Mouse (Mus musculus): ENCODE data around the gene Pum1. TPM values are rescaled to one million over a fixed set of nuclear protein-coding genes. Genes with fewer than 3 reads are reported as not detected.
"Not testable (repeated sequence)": the region's sequence is repeated elsewhere in the genome, so short reads cannot be mapped to it uniquely, and the experiment has no call there.

Pum1 gene
- 52.7 and 54.3 TPM in 2 replicates for polyA plus RNA-seq (2015; fragmentation: Nextera tagmentation; extraction: Ambion mirVana)

GRCm38 (mm10) chr4:130662979-130663725, at the start of gene Pum1:
Pum1 (plus strand) TSS chr4:130663321.
- peak; percentile 93 for ATAC-seq (replicated peaks; ENCODE audit: extremely low read depth, insufficient read depth, low FRiP score)
- Histone ChIP-seq H3K4me1 (ENCODE audit: control insufficient read depth, insufficient read depth, low read length) (peaks cover 21% of the 10 kb centered on the region), H3K27ac (ENCODE audit: low read length) (peak within 1 kb of the TSS; percentile 95), H3K27me3 (ENCODE audit: control insufficient read depth, insufficient read depth, low read length) (no peaks in the 10 kb centered on the region), H3K36me3 (ENCODE audit: control insufficient read depth, insufficient read depth) (no peaks in the 10 kb centered on the region), H3K9me3 (replicated peaks; ENCODE audit: control insufficient read depth, low read length) (no peaks in the 10 kb centered on the region), H3K9ac (ENCODE audit: low read length) (peak within 1 kb of the TSS; percentile 86), H3K4me2 (ENCODE audit: low read depth, low read length) (peak within 1 kb of the TSS; percentile 70), H3K4me3 (ENCODE audit: low read length) (peak within 1 kb of the TSS; percentile 73)
- under 1% methylated on average over 87 of the region's 90 CpGs for WGBS

- Histone ChIP-seq H3K4me1 (ENCODE audit: control insufficient read depth, insufficient read depth, low read length) (no peaks in the 10 kb centered on the region), H3K9ac (ENCODE audit: low read length) (no peak overlapping the region), H3K36me3 (ENCODE audit: control insufficient read depth, insufficient read depth) (no peaks in the 10 kb centered on the region), H3K27ac (ENCODE audit: low read length) (peak overlapping the region; percentile 49), H3K9me3 (replicated peaks; ENCODE audit: control insufficient read depth, low read length) (no peaks in the 10 kb centered on the region), H3K27me3 (ENCODE audit: control insufficient read depth, insufficient read depth, low read length) (no peaks in the 10 kb centered on the region), H3K4me3 (ENCODE audit: low read length) (peak overlapping the region; percentile 28), H3K4me2 (ENCODE audit: low read depth, low read length) (peak overlapping the region; percentile 58)
- ATAC-seq (replicated peaks; ENCODE audit: extremely low read depth, insufficient read depth, low FRiP score): no peak; the same call in 1 of the 2 replicates
- 11% methylated on average over 4 of the region's 4 CpGs for WGBS
Measured at GRCm38 (mm10) chr4:130629391-130629790, 33.7 kb upstream of the Pum1 start.

GRCm38 (mm10) chr4:130630232-130630847, 32.8 kb upstream of the Pum1 start:
- Histone ChIP-seq H3K27ac (ENCODE audit: low read length) (no peak overlapping the region), H3K4me1 (ENCODE audit: control insufficient read depth, insufficient read depth, low read length) (no peaks in the 10 kb centered on the region), H3K36me3 (ENCODE audit: control insufficient read depth, insufficient read depth) (no peaks in the 10 kb centered on the region), H3K27me3 (ENCODE audit: control insufficient read depth, insufficient read depth, low read length) (no peaks in the 10 kb centered on the region), H3K4me3 (ENCODE audit: low read length) (no peak overlapping the region), H3K9ac (ENCODE audit: low read length) (no peak overlapping the region), H3K4me2 (ENCODE audit: low read depth, low read length) (no peak overlapping the region), H3K9me3 (replicated peaks; ENCODE audit: control insufficient read depth, low read length) (no peaks in the 10 kb centered on the region)
- WGBS: 73% methylated on average over 3 of the region's 3 CpGs
- ATAC-seq (replicated peaks; ENCODE audit: extremely low read depth, insufficient read depth, low FRiP score): no peak

GRCm38 (mm10) chr4:130635076-130635475, 28.0 kb upstream of the Pum1 start:
- ATAC-seq (replicated peaks; ENCODE audit: extremely low read depth, insufficient read depth, low FRiP score): not testable (repeated sequence)

GRCm38 (mm10) chr4:130636761-130637160, 26.4 kb upstream of the Pum1 start:
- WGBS: 66% methylated on average over 3 of the region's 3 CpGs
- H3K4me1 ChIP-seq (ENCODE audit: control insufficient read depth, insufficient read depth, low read length): no peaks in the 10 kb centered on the region
- no peaks in the 10 kb centered on the region for H3K36me3 ChIP-seq (ENCODE audit: control insufficient read depth, insufficient read depth)
- ATAC-seq (replicated peaks; ENCODE audit: extremely low read depth, insufficient read depth, low FRiP score): no peak
- no peak overlapping the region for H3K9ac ChIP-seq (ENCODE audit: low read length)
- no peak overlapping the region for H3K27ac ChIP-seq (ENCODE audit: low read length)
- no peak overlapping the region for H3K4me2 ChIP-seq (ENCODE audit: low read depth, low read length)
- H3K4me3 ChIP-seq (ENCODE audit: low read length): no peak overlapping the region
- H3K9me3 ChIP-seq (replicated peaks; ENCODE audit: control insufficient read depth, low read length): no peaks in the 10 kb centered on the region
- H3K27me3 ChIP-seq (ENCODE audit: control insufficient read depth, insufficient read depth, low read length): no peaks in the 10 kb centered on the region

More at GRCm38 (mm10) chr4:130635076-130635475, 28.0 kb upstream of the Pum1 start:
- not testable (repeated sequence) for H3K36me3 ChIP-seq (ENCODE audit: control insufficient read depth, insufficient read depth); H3K27me3 ChIP-seq (ENCODE audit: control insufficient read depth, insufficient read depth, low read length); H3K27ac ChIP-seq (ENCODE audit: low read length); H3K4me1 ChIP-seq (ENCODE audit: control insufficient read depth, insufficient read depth, low read length); H3K4me3 ChIP-seq (ENCODE audit: low read length); H3K9ac ChIP-seq (ENCODE audit: low read length); H3K9me3 ChIP-seq (replicated peaks; ENCODE audit: control insufficient read depth, low read length); H3K4me2 ChIP-seq (ENCODE audit: low read depth, low read length)
- WGBS: 84% methylated on average over 3 of the region's 3 CpGs

GRCm38 (mm10) chr4:130637488-130638422, 25.4 kb upstream of the Pum1 start:
- H3K27ac ChIP-seq (ENCODE audit: low read length): no peak overlapping the region
- H3K4me2 ChIP-seq (ENCODE audit: low read depth, low read length): no peak overlapping the region
- no peaks in the 10 kb centered on the region for H3K27me3 ChIP-seq (ENCODE audit: control insufficient read depth, insufficient read depth, low read length)
- no peak overlapping the region for H3K9ac ChIP-seq (ENCODE audit: low read length)
- 85% methylated on average over 8 of the region's 9 CpGs for WGBS
- ATAC-seq (replicated peaks; ENCODE audit: extremely low read depth, insufficient read depth, low FRiP score): no peak
- no peaks in the 10 kb centered on the region for H3K9me3 ChIP-seq (replicated peaks; ENCODE audit: control insufficient read depth, low read length)
- no peaks in the 10 kb centered on the region for H3K4me1 ChIP-seq (ENCODE audit: control insufficient read depth, insufficient read depth, low read length)
- no peak overlapping the region for H3K4me3 ChIP-seq (ENCODE audit: low read length)
- H3K36me3 ChIP-seq (ENCODE audit: control insufficient read depth, insufficient read depth): no peaks in the 10 kb centered on the region

- no peaks in the 10 kb centered on the region for H3K36me3 ChIP-seq (ENCODE audit: control insufficient read depth, insufficient read depth)
- H3K4me2 ChIP-seq (ENCODE audit: low read depth, low read length): no peak overlapping the region
- no peak overlapping the region for H3K4me3 ChIP-seq (ENCODE audit: low read length)
- no peaks in the 10 kb centered on the region for H3K9me3 ChIP-seq (replicated peaks; ENCODE audit: control insufficient read depth, low read length)
- no peak overlapping the region for H3K9ac ChIP-seq (ENCODE audit: low read length)
- 69% methylated on average over 9 of the region's 9 CpGs for WGBS
- no peak overlapping the region for H3K27ac ChIP-seq (ENCODE audit: low read length)
- no peaks in the 10 kb centered on the region for H3K4me1 ChIP-seq (ENCODE audit: control insufficient read depth, insufficient read depth, low read length)
- no peaks in the 10 kb centered on the region for H3K27me3 ChIP-seq (ENCODE audit: control insufficient read depth, insufficient read depth, low read length)
- ATAC-seq (replicated peaks; ENCODE audit: extremely low read depth, insufficient read depth, low FRiP score): no peak
Measured at GRCm38 (mm10) chr4:130640031-130640717, 22.9 kb upstream of the Pum1 start.

GRCm38 (mm10) chr4:130642468-130642867, 20.7 kb upstream of the Pum1 start:
- no peaks in the 10 kb centered on the region for H3K9me3 ChIP-seq (replicated peaks; ENCODE audit: control insufficient read depth, low read length)
- H3K4me3 ChIP-seq (ENCODE audit: low read length): no peak overlapping the region
- no peak for ATAC-seq (replicated peaks; ENCODE audit: extremely low read depth, insufficient read depth, low FRiP score)
- H3K9ac ChIP-seq (ENCODE audit: low read length): no peak overlapping the region
- H3K36me3 ChIP-seq (ENCODE audit: control insufficient read depth, insufficient read depth): no peaks in the 10 kb centered on the region
- no peak overlapping the region for H3K27ac ChIP-seq (ENCODE audit: low read length)
- no peaks in the 10 kb centered on the region for H3K27me3 ChIP-seq (ENCODE audit: control insufficient read depth, insufficient read depth, low read length)
- WGBS: 89% methylated on average over 5 of the region's 5 CpGs
- no peaks in the 10 kb centered on the region for H3K4me1 ChIP-seq (ENCODE audit: control insufficient read depth, insufficient read depth, low read length)
- H3K4me2 ChIP-seq (ENCODE audit: low read depth, low read length): no peak overlapping the region

Data from heart, embryonic 16.5 days (tissue).